Mouse (Mus musculus) liver, adult 2 months (tissue): ENCODE data around the gene Kcnip4. TPM values are rescaled to one million over a fixed set of nuclear protein-coding genes. Genes with fewer than 3 reads are reported as not detected.

Experiments
- DNase-seq: peaks from one replicate; pipeline ENCODE4 v3.0.0-alpha.2; 2011; ENCODE audit warnings: low read depth, low spot score; ENCODE audit errors: extremely low read depth
- H3K27ac ChIP-seq: fragments of 200-500 bp; replicated peaks from 2 replicates; pipeline ENCODE4 v1.5.1; 2012; ENCODE audit warnings: low read depth, mild to moderate bottlenecking, control low read depth, inconsistent platforms, low read length; ENCODE audit not compliant: insufficient read depth
- H3K27me3 ChIP-seq: fragments of 200-500 bp; 2 replicates; pipeline ENCODE4 v1.6.1; 2012; ENCODE audit warnings: mild to moderate bottlenecking, moderate library complexity, low read length, inconsistent platforms; ENCODE audit not compliant: control insufficient read depth, insufficient read depth
- H3K36me3 ChIP-seq: fragments of 200-500 bp; 2 replicates; pipeline ENCODE4 v1.6.1; 2012; ENCODE audit warnings: low read length, inconsistent platforms; ENCODE audit not compliant: control insufficient read depth, insufficient read depth
- H3K4me1 ChIP-seq: fragments of 200-500 bp; 2 replicates; pipeline ENCODE4 v1.6.1; 2011; ENCODE audit warnings: low read length; ENCODE audit not compliant: control insufficient read depth, insufficient read depth
- H3K4me3 ChIP-seq: fragments of 200-500 bp; 2 replicates; pipeline ENCODE4 v1.5.1; 2011; ENCODE audit warnings: low read depth, mild to moderate bottlenecking, control low read depth, low read length, moderate library complexity; ENCODE audit not compliant: insufficient read depth
- H3K79me2 ChIP-seq: fragments of 200-500 bp; 2 replicates; pipeline ENCODE4 v1.6.1; 2012; ENCODE audit warnings: inconsistent platforms, mild to moderate bottlenecking, low read length, moderate library complexity; ENCODE audit not compliant: control insufficient read depth, insufficient read depth
- H3K9ac ChIP-seq: fragments of 200-500 bp; 2 replicates; pipeline ENCODE4 v1.6.1; 2012; ENCODE audit warnings: low read depth, mild to moderate bottlenecking, control low read depth, inconsistent platforms, low read length
- CTCF ChIP-seq: fragments of 200-500 bp; IDR thresholded peaks from 2 replicates; pipeline ENCODE4 v1.5.1; 2011; ENCODE audit warnings: low read depth, low read length, control low read depth
- POLR2A ChIP-seq: fragments of 200-500 bp; IDR thresholded peaks from 2 replicates; pipeline ENCODE4 v1.6.1; 2011; ENCODE audit warnings: low read length, control low read depth; ENCODE audit not compliant: insufficient read depth; ENCODE audit errors: extremely low read depth
- WGBS: fragments of 180-500 bp; shearing (Covaris S2); methylation state at CpG from one replicate; pipeline ENCODE4 v1.1.7; 2018; 5-methylcytosine and 5-hydroxymethylcytosine counted together
- polyA plus RNA-seq: library from polyadenylated mRNA; depleted of rRNA; stranded (reverse); fragments of >200 nt; gene quantifications from 2 replicates; pipeline ENCODE4 v1.2.3, GENCODE M21; 2012
- total RNA-seq: library from RNA; depleted of rRNA; stranded (reverse); fragments of >200 nt; gene quantifications from 2 replicates; pipeline ENCODE4 v1.2.3, GENCODE M21; 2014

The Kcnip4 gene
- total and polyA plus RNA-seq, 2 experiments = not detected

DNA sequence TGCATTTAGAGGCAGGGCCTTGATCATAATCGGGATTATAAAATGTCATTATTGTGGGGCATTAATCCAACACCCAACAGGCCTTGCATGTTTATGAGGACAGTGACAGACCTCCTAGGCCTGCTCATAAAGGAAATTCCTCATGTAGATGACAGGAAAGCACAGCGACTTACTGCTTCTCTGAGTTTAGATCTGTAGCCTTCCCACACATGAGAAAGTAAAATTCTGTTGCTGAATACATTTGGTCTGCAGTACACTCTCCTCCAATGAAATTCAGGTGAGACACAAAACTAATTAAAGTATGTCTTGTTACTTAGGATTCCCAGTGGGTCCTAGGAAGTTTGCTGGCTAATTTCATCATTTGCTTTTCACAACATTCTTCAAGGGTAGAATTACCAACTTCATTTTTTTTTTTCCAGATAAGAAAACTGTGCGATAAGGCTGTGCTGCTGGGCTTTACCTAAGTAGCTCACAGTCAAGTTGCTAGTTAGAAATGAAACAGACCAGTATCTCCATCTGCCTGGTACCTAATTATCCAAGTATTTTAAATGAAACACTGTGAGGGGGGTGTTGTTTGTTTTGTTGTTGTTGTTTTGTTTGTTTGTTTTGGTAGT, 1033.7 kb downstream of the Kcnip4 start:
- no peaks in the 10 kb centered on the region for H3K4me1 ChIP-seq
- H3K9ac ChIP-seq = no peak overlapping the region
- no peak overlapping the region for H3K27ac ChIP-seq
- H3K79me2 ChIP-seq = no peaks in the 10 kb centered on the region
- no peak for DNase-seq
- no peaks in the 10 kb centered on the region for H3K36me3 ChIP-seq
- no peaks in the 10 kb centered on the region for H3K27me3 ChIP-seq
- 77% methylated on average over 3 of the region's 3 CpGs for WGBS
- no peak overlapping the region for H3K4me3 ChIP-seq
- no peak for TF ChIP-seq CTCF
- no peak for TF ChIP-seq POLR2A

- TF ChIP-seq CTCF (no peak), POLR2A (no peak)
- Histone ChIP-seq H3K4me3 (no peak overlapping the region), H3K79me2 (no peaks in the 10 kb centered on the region), H3K36me3 (no peaks in the 10 kb centered on the region), H3K27ac (no peak overlapping the region), H3K4me1 (no peaks in the 10 kb centered on the region), H3K9ac (no peak overlapping the region), H3K27me3 (no peaks in the 10 kb centered on the region)
- no peak for DNase-seq
- WGBS = 60% methylated on average over 5 of the region's 5 CpGs
These were observed 1035.0 kb downstream of the Kcnip4 start for GRCm38 (mm10) chr5:48489549-48490288.

GRCm38 (mm10) chr5:48483112-48483511, 1041.6 kb downstream of the Kcnip4 start:
- Histone ChIP-seq H3K36me3 (no peaks in the 10 kb centered on the region), H3K9ac (no peak overlapping the region), H3K4me3 (no peak overlapping the region), H3K27ac (no peak overlapping the region), H3K79me2 (no peaks in the 10 kb centered on the region), H3K4me1 (no peaks in the 10 kb centered on the region), H3K27me3 (no peaks in the 10 kb centered on the region)
- TF ChIP-seq POLR2A = no peak
- no peak for TF ChIP-seq CTCF
- 78% methylated on average over 2 of the region's 2 CpGs for WGBS
- DNase-seq = no peak

DNA sequence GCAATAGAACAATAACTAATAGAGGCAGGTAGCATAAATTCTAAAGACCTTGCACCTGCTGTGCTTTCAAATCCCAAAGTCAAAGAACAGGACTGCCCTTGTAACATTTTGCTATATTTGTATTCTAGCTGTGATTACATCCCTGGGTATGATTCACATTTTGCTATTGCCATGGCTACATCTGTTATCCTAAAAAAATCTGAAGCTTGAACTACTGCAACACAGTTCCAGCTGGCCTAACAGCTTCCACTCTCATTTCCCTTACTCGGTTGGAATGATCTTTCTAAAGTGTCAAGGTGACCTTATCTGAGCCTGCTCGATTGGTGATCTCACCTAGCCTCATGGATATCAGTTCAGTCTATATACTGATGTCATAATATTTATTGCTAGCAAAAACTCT, 1064.5 kb downstream of the Kcnip4 start:
- TF ChIP-seq POLR2A (no peak), CTCF (no peak)
- no peak overlapping the region for H3K4me3 ChIP-seq
- H3K27me3 ChIP-seq = no peaks in the 10 kb centered on the region
- no peaks in the 10 kb centered on the region for H3K4me1 ChIP-seq
- no peaks in the 10 kb centered on the region for H3K36me3 ChIP-seq
- H3K79me2 ChIP-seq = no peaks in the 10 kb centered on the region
- no peak overlapping the region for H3K9ac ChIP-seq
- 62% methylated on average over 2 of the region's 2 CpGs for WGBS
- no peak overlapping the region for H3K27ac ChIP-seq
- DNase-seq = no peak

DNA sequence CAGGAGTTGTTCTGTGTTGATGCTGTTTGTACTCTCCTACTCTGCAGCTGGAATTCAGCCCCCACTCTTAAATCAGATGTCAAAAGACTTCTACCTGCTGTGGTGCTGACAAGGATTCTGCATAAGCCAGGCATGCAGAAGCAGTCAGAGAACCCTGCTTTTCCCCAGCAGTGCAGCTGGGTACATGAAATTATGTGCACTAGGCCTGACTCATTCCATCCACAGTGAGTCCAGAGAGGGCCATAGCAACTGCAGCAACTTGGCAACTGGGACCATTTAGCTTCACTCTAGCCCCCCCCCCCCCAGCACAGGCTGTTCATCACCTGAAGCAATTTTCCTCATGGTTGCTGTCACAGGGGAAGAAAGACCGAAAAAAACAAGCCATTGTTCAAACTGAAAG, 1075.8 kb downstream of the Kcnip4 start:
- DNase-seq = no peak
- no peak overlapping the region for H3K9ac ChIP-seq
- H3K27ac ChIP-seq = no peak overlapping the region
- no peaks in the 10 kb centered on the region for H3K4me1 ChIP-seq
- no peaks in the 10 kb centered on the region for H3K27me3 ChIP-seq
- no peak overlapping the region for H3K4me3 ChIP-seq
- 52% methylated on average over 1 of the region's 1 CpGs for WGBS
- H3K79me2 ChIP-seq = no peaks in the 10 kb centered on the region
- no peaks in the 10 kb centered on the region for H3K36me3 ChIP-seq
- no peak for TF ChIP-seq POLR2A
- no peak for TF ChIP-seq CTCF

- no peak overlapping the region for H3K27ac ChIP-seq
- H3K4me3 ChIP-seq = no peak overlapping the region
- DNase-seq = no peak
- no peaks in the 10 kb centered on the region for H3K4me1 ChIP-seq
- no peaks in the 10 kb centered on the region for H3K36me3 ChIP-seq
- H3K79me2 ChIP-seq = no peaks in the 10 kb centered on the region
- H3K9ac ChIP-seq = no peak overlapping the region
- H3K27me3 ChIP-seq = no peaks in the 10 kb centered on the region
- TF ChIP-seq POLR2A (no peak), CTCF (no peak)
These were observed 1094.2 kb downstream of the Kcnip4 start for GRCm38 (mm10) chr5:48430459-48430858.
